Mouse (Mus musculus) embryonic facial prominence, embryonic 15.5 days (tissue): Measurements from ENCODE around the gene Pip5k1c. TPM values are rescaled to one million over a fixed set of nuclear protein-coding genes. Genes with fewer than 3 reads are reported as not detected.

Source experiments
- ATAC-seq: fragments of 200-750 bp; cut with Nextera tagmentation; 2 replicates; pipeline ENCODE4 v1.8.0; 2017; ENCODE audit warnings: low read depth, moderate TSS enrichment; ENCODE audit not compliant: insufficient number of reproducible peaks, low FRiP score, low TSS enrichment
- H3K27ac ChIP-seq: fragments of 300-500 bp; sonication (generic); replicated peaks from 2 replicates; pipeline ENCODE4 v1.5.1; 2015; ENCODE audit warnings: mild to moderate bottlenecking, inconsistent platforms
- H3K27me3 ChIP-seq: fragments of 300-500 bp; sonication (generic); 2 replicates; pipeline ENCODE4 v1.6.1; 2015; ENCODE audit warnings: inconsistent platforms
- H3K36me3 ChIP-seq: fragments of 300-500 bp; sonication (generic); 2 replicates; pipeline ENCODE4 v1.6.1; 2015; ENCODE audit warnings: mild to moderate bottlenecking, inconsistent platforms
- H3K4me1 ChIP-seq: fragments of 300-500 bp; sonication (generic); 2 replicates; pipeline ENCODE4 v1.6.1; 2015; ENCODE audit warnings: inconsistent platforms
- H3K4me2 ChIP-seq: fragments of 300-500 bp; sonication (generic); replicated peaks from 2 replicates; pipeline ENCODE4 v1.6.1; 2015; ENCODE audit warnings: mild to moderate bottlenecking, inconsistent platforms
- H3K4me3 ChIP-seq: fragments of 300-500 bp; sonication (generic); replicated peaks from 2 replicates; pipeline ENCODE4 v1.5.1; 2015; ENCODE audit warnings: mild to moderate bottlenecking, inconsistent platforms
- H3K9ac ChIP-seq: fragments of 300-500 bp; sonication (generic); 2 replicates; pipeline ENCODE4 v1.6.1; 2015; ENCODE audit warnings: inconsistent platforms
- H3K9me3 ChIP-seq: fragments of 300-500 bp; sonication (generic); replicated peaks from 2 replicates; pipeline ENCODE4 v1.6.1; 2016; ENCODE audit warnings: inconsistent platforms
- WGBS: fragments of 180-500 bp; shearing (Covaris S2); methylation state at CpG from one replicate; pipeline ENCODE4 v1.1.7; 2015; 5-methylcytosine and 5-hydroxymethylcytosine counted together
- polyA plus RNA-seq: library from polyadenylated mRNA; unstranded; fragments of >200 nt; fragmentation: Nextera tagmentation; extraction: Ambion mirVana; gene quantifications from 2 replicates; pipeline ENCODE4 v1.2.1, GENCODE M21; 2015

Pip5k1c gene
- polyA plus RNA-seq, 1 experiment from 2014 or later, result 53.8 TPM

- 0 out of 2 replicates have a peak overlapping the region, but pooled peaks have one; percentile 7 for H3K27ac ChIP-seq
- H3K27me3 ChIP-seq, result no peaks in the 10 kb centered on the region
- no peaks in the 10 kb centered on the region for H3K9me3 ChIP-seq
- peaks cover 46% of the 10 kb centered on the region for H3K4me1 ChIP-seq
- no peak overlapping the region for H3K4me3 ChIP-seq
- WGBS, result 76% methylated on average over 6 of the region's 6 CpGs
- no peak overlapping the region for H3K4me2 ChIP-seq
- ATAC-seq, result no peak
- peaks cover 51% of the 10 kb centered on the region for H3K36me3 ChIP-seq
- H3K9ac ChIP-seq, result no peak overlapping the region
These were observed 34.1 kb downstream of the Pip5k1c start for GRCm38 (mm10) chr10:81326858-81327257.

GRCm38 (mm10) chr10:81327959-81328358 lies 35.2 kb downstream of the Pip5k1c start:
- peaks cover 9% of the 10 kb centered on the region for H3K27me3 ChIP-seq
- H3K4me1 ChIP-seq, result peaks cover 46% of the 10 kb centered on the region
- ATAC-seq, result no peak
- 16% methylated on average over 2 of the region's 2 CpGs for WGBS
- peaks cover 44% of the 10 kb centered on the region for H3K36me3 ChIP-seq
- H3K9me3 ChIP-seq, result no peaks in the 10 kb centered on the region
- no peak overlapping the region for H3K9ac ChIP-seq
- no peak overlapping the region for H3K4me2 ChIP-seq
- H3K27ac ChIP-seq, result peak overlapping the region; percentile 92
- H3K4me3 ChIP-seq, result no peak overlapping the region

DNA sequence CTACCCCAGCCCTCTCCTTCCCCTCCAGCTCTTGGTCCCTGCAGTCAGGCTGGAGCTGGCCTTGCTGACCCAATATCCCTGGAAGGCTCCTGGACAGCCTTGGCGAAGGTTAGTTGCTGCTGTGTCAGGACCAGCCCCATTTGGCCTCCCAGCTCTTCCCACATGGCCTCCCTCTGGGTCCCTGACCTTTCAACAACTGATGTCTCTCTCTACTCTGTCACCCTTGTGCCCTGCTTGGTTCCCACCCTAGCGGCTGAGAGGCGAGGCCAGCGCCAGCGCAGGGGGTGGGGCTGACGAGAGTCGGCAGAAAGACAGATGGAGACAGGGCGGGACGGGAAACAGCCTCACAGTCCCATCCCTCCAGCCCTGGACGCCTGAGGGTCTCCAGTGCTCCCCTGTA lies 35.6 kb downstream of the Pip5k1c start, which contains the start of gene Tbxa2r:
Tbxa2r (plus strand) TSS at position 346 of the 400 bp plus-strand sequence.
- 16% methylated on average over 10 of the region's 10 CpGs for WGBS
- H3K9me3 ChIP-seq, result no peaks in the 10 kb centered on the region
- H3K9ac ChIP-seq, result no peak within 1 kb of the TSS
- H3K36me3 ChIP-seq, result peaks cover 40% of the 10 kb centered on the region
- H3K27me3 ChIP-seq, result peaks cover 13% of the 10 kb centered on the region
- H3K4me2 ChIP-seq, result peak within 1 kb of the TSS; percentile 35
- H3K4me3 ChIP-seq, result peak within 1 kb of the TSS; percentile 9; the same call in 1 of the 2 replicates
- H3K27ac ChIP-seq, result peak within 1 kb of the TSS; percentile 92
- H3K4me1 ChIP-seq, result peaks cover 43% of the 10 kb centered on the region
- ATAC-seq, result no peak

GRCm38 (mm10) chr10:81329194-81329975 lies 36.6 kb downstream of the Pip5k1c start:
- ATAC-seq, result peak; percentile 80
- H3K36me3 ChIP-seq, result peaks cover 30% of the 10 kb centered on the region
- WGBS, result 45% methylated on average over 10 of the region's 10 CpGs
- peaks cover 13% of the 10 kb centered on the region for H3K27me3 ChIP-seq
- H3K4me3 ChIP-seq, result 0 out of 2 replicates have a peak overlapping the region, but pooled peaks have one; percentile 9
- no peak overlapping the region for H3K9ac ChIP-seq
- H3K9me3 ChIP-seq, result no peaks in the 10 kb centered on the region
- H3K4me2 ChIP-seq, result peak overlapping the region; percentile 35
- H3K27ac ChIP-seq, result peak overlapping the region; percentile 92
- H3K4me1 ChIP-seq, result peaks cover 45% of the 10 kb centered on the region

DNA sequence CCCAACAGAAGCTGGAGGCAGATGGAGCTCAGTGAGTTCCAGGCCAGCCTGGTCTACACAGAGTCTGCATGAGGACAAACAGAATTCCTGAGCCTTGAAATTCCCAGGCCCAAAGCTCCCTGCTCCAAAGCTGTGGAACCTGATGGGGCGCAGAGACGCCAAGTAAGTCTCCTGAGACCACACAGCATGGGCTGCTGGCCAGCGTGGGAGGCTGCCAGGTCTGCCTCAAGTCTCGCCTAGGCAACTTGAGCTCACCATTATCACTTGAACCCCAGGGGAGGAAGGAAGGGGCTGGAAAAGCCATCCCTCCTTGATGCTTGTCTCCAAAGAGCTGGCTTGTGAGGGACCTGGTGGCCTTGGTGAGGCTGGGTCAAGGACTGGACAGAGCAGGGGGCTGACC lies 37.2 kb downstream of the Pip5k1c start:
- H3K27me3 ChIP-seq, result peaks cover 13% of the 10 kb centered on the region
- ATAC-seq, result no peak
- no peak overlapping the region for H3K9ac ChIP-seq
- no peak overlapping the region for H3K4me3 ChIP-seq
- H3K4me2 ChIP-seq, result peak overlapping the region; percentile 35; the same call in 1 of the 2 replicates
- H3K4me1 ChIP-seq, result peaks cover 51% of the 10 kb centered on the region
- peaks cover 24% of the 10 kb centered on the region for H3K36me3 ChIP-seq
- 40% methylated on average over 4 of the region's 4 CpGs for WGBS
- peak overlapping the region; percentile 92 for H3K27ac ChIP-seq
- H3K9me3 ChIP-seq, result no peaks in the 10 kb centered on the region

DNA sequence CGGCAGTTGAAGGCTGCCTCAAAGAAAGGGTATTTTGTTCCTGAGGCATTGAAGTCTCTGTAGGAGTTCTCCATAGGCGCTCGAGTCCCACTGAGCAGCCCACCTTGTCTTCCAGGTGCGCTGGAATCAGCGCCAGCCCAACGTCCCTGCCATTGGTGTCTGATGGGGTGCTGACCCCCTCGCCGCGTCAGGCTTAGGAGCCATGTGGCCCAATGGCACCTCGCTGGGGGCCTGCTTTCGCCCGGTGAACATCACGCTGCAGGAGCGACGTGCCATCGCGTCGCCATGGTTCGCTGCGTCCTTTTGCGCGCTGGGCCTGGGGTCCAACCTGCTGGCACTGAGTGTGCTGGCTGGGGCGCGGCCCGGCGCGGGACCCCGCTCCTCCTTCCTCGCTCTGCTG lies 39.5 kb downstream of the Pip5k1c start:
- H3K27me3 ChIP-seq, result peaks cover 13% of the 10 kb centered on the region

DNA sequence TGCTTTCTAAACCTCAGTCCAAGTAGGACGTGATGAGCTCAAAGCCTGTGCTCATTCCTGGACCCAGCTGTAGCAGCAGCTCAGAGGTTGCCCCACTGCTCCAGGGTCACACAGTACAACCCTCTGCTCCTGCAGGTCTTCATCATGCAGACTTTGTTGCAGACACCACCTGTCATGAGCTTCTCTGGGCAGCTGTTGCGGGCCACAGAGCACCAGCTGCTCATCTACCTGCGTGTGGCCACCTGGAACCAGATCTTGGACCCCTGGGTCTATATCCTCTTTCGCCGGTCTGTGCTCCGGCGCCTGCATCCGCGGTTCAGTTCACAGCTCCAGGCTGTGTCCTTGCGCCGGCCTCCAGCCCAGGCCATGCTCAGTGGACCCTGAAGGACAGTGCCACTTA lies 41.6 kb downstream of the Pip5k1c start:
- peak overlapping the region; percentile 86; the same call in 1 of the 2 replicates for H3K27ac ChIP-seq
- H3K9me3 ChIP-seq, result no peaks in the 10 kb centered on the region
- H3K27me3 ChIP-seq, result peaks cover 24% of the 10 kb centered on the region
- WGBS, result 59% methylated on average over 11 of the region's 11 CpGs
- ATAC-seq, result no peak
- no peaks in the 10 kb centered on the region for H3K36me3 ChIP-seq
- H3K4me1 ChIP-seq, result peaks cover 50% of the 10 kb centered on the region
- no peak overlapping the region for H3K9ac ChIP-seq
- H3K4me3 ChIP-seq, result no peak overlapping the region
- H3K4me2 ChIP-seq, result no peak overlapping the region

More for the DNA sequence above, 39.5 kb downstream of the Pip5k1c start:
- 0 out of 2 replicates have a peak overlapping the region, but pooled peaks have one; percentile 2 for H3K4me2 ChIP-seq
- H3K4me1 ChIP-seq, result peaks cover 66% of the 10 kb centered on the region
- peaks cover 1% of the 10 kb centered on the region for H3K36me3 ChIP-seq
- H3K9ac ChIP-seq, result no peak overlapping the region
- H3K9me3 ChIP-seq, result no peaks in the 10 kb centered on the region
- 27% methylated on average over 29 of the region's 29 CpGs for WGBS
- ATAC-seq, result no peak
- no peak overlapping the region for H3K27ac ChIP-seq
- 0 out of 2 replicates have a peak overlapping the region, but pooled peaks have one; percentile 3 for H3K4me3 ChIP-seq

DNA sequence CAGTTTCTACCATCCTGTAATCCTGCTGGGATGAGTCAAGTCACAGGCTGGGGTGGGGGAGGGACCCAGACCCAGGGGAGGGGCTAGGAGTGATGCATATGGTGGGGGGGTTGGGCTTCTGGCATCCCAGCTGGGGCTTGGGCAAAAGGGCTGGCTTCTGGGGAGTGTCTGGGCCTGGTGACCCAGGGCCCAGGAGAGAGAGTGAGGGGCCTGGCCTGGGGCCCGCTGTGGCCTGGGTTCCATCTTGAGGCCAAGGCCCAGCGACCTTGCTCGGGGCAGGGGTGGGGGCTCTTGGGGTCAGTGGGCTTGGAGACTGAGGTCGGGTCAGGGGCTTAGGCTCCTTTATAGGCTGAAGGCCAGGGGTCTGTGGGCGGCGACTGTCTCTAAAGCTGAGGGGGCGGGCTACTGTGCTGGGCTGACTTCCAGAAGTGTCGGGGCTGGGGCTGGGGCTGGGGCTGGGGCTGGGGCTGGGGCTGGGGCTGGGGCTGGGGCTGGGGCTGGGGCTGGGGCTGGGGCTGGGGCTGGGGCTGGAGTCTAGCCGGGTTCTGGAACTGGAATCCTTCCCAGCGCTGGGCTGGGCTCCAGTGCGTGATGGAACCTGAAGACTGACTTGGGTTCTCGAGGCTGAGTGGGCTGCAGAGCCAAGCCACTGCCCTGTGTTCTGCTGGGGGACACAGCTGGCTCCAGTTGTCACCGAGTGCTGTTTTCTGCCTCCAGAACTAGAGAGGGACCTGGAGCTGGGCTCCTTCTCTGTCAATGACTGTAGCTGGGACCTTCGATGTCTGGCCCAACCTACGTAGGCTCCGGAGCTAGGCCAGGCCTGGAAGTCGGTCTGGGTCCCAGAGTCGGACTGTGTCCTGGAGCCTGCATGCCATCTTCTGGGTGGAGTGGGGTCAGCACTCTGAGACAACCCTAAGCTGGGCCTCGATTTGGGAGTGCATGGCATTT lies 42.9 kb downstream of the Pip5k1c start:
- Histone ChIP-seq H3K4me3 (no peak overlapping the region), H3K9ac (no peak overlapping the region), H3K27me3 (peaks cover 26% of the 10 kb centered on the region), H3K36me3 (no peaks in the 10 kb centered on the region), H3K27ac (peak overlapping the region; percentile 86), H3K4me1 (peaks cover 40% of the 10 kb centered on the region), H3K9me3 (no peaks in the 10 kb centered on the region), H3K4me2 (peak overlapping the region; percentile 23)
- WGBS, result 39% methylated on average over 18 of the region's 19 CpGs
- ATAC-seq, result peak; percentile 58

GRCm38 (mm10) chr10:81336558-81336957 lies 43.8 kb downstream of the Pip5k1c start:
- ATAC-seq, result no peak
- Histone ChIP-seq H3K9me3 (no peaks in the 10 kb centered on the region), H3K27me3 (peaks cover 35% of the 10 kb centered on the region), H3K4me3 (no peak overlapping the region), H3K27ac (peak overlapping the region; percentile 85), H3K4me2 (peak overlapping the region; percentile 4; the same call in 1 of the 2 replicates), H3K4me1 (peaks cover 42% of the 10 kb centered on the region), H3K9ac (no peak overlapping the region), H3K36me3 (no peaks in the 10 kb centered on the region)
- 87% methylated on average over 4 of the region's 4 CpGs for WGBS

GRCm38 (mm10) chr10:81340551-81341332 lies 48.0 kb downstream of the Pip5k1c start:
- Histone ChIP-seq H3K4me2 (no peak overlapping the region), H3K4me1 (peaks cover 25% of the 10 kb centered on the region), H3K36me3 (0 out of 2 replicates have a peak, but pooled peaks cover under 1% of the 10 kb centered on the region), H3K27me3 (peaks cover 55% of the 10 kb centered on the region), H3K9ac (no peak overlapping the region), H3K4me3 (no peak overlapping the region), H3K9me3 (no peaks in the 10 kb centered on the region), H3K27ac (no peak overlapping the region)
- ATAC-seq, result no peak
- 35% methylated on average over 17 of the region's 17 CpGs for WGBS
